Mouse (Mus musculus): ENCODE measurements around the gene Nat10. TPM values are rescaled to one million over a fixed set of nuclear protein-coding genes. Genes with fewer than 3 reads are reported as not detected.

Gene Nat10
- 8.4 TPM for polyA plus RNA-seq (2014; fragmentation: Illumina TruSeq; extraction: RNeasy Lipid Tissue Mini Kit (QIAGEN cat#74804); ENCODE audit: insufficient read depth, low read depth, low replicate concordance)

DNA sequence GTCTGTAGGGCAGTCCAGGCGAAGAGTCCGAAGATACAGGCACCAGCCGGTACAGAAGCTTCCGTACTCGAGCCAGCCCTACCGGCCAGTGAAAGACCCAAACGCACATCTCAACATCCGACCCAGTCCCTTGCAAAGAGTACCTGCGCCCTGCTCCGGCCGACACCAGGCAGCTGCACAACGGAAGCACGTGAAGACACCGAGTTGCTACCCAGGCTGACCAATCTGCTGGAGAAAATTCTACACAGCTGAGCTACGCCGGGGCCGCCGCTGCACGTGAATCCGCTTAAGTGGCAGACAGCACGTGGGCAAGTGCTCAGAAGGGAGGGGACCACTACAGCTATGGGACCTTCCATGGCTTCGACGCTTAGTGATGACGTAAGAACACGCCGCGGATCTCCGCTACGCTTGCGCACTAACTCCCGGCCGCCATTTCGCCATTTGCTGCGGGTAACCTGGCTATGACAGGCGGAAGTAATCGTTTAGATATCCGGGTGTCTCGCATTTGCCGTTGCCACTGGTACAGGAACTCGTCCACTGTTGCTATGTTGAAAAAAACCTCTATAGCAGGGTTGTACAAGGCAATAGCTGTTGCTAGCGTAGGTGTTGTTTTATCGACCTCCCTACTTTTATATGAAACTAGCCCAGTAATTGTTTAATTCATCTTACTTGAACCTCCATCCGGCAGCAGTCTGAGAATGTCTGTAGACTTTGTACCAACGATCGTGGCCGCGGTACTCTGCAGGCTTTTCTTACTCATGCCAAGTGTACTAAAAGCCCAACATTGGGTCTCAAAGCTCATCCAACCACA lies at the start of gene Nat10:
Gene Nat10 (minus strand): TSS at position 365 of the 811 bp plus-strand sequence.

DNA sequence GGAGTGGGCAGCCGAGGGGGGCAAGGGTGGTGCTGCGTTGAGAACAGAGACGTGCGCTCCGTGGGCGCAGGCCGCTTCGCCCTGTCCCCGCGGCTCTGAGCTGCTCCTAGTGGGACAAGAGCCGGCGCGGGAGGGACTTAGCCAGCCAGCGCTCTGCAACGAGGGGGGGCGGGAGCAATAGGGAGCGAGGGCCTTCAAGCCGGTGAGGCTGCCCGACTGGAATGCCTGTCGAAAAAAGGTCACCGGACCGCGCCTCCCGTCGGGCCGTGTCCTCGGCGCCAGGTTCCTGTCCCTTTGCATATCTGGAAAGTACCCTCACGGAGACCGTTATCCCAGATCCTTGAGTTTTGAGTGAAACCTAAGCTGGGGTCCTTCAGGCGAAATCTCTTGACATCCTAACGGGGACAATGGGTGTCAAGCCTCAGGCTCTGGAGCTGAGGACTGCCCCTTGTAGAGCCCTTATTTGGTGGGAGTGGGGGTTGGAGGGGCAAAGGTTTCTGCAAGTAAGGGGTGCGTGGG lies 36.5 kb upstream of the Nat10 start, which contains the start of gene Caprin1:
Gene Caprin1 (minus strand): TSS at position 159 of the 519 bp plus-strand sequence.

Other genes starting within 250 kb of the Nat10 start
- gene Abtb2, start 195.0 kb downstream of the Nat10 start, polyA plus RNA-seq (2014; fragmentation: Illumina TruSeq; extraction: RNeasy Lipid Tissue Mini Kit (QIAGEN cat#74804); ENCODE audit: insufficient read depth, low read depth, low replicate concordance) = 2.7 TPM
- gene Caprin1, start 36.4 kb upstream of the Nat10 start, polyA plus RNA-seq (2014; fragmentation: Illumina TruSeq; extraction: RNeasy Lipid Tissue Mini Kit (QIAGEN cat#74804); ENCODE audit: insufficient read depth, low read depth, low replicate concordance) = 49.7 TPM
- 49.0 TPM for gene Lmo2, start 196.7 kb upstream of the Nat10 start, polyA plus RNA-seq (2014; fragmentation: Illumina TruSeq; extraction: RNeasy Lipid Tissue Mini Kit (QIAGEN cat#74804); ENCODE audit: insufficient read depth, low read depth, low replicate concordance)

Data from lung, adult 10 weeks (tissue).